Mouse (Mus musculus) limb, embryonic 14.5 days (tissue): Measurements from ENCODE around the gene Lacc1. TPM values are rescaled to one million over a fixed set of nuclear protein-coding genes. Genes with fewer than 3 reads are reported as not detected.
A peak's percentile ranks its signal among the peaks of the same experiment; 100 is the strongest.
"Not testable (repeated sequence)": the region's sequence is repeated elsewhere in the genome, so short reads cannot be mapped to it uniquely, and the experiment has no call there.

Experiments
- ATAC-seq: fragments of 200-750 bp; cut with Nextera tagmentation; 2 replicates; pipeline ENCODE4 v1.8.0; 2017; ENCODE audit warnings: low read depth, moderate number of reproducible peaks, moderate TSS enrichment; ENCODE audit not compliant: low FRiP score
- DNase-seq: peaks from one replicate; pipeline ENCODE4 v3.0.0-alpha.2; 2015; ENCODE audit warnings: low spot score
- H3K27ac ChIP-seq: fragments of 300-500 bp; sonication (generic); replicated peaks from 2 replicates; pipeline ENCODE4 v1.5.1; 2014; ENCODE audit warnings: low read depth, mild to moderate bottlenecking, low read length, moderate library complexity, mixed read lengths
- H3K27me3 ChIP-seq: fragments of 300-500 bp; sonication (generic); 2 replicates; pipeline ENCODE4 v1.6.1; 2014; ENCODE audit warnings: low read length, mixed read lengths; ENCODE audit not compliant: control insufficient read depth, insufficient read depth
- H3K36me3 ChIP-seq: fragments of 300-500 bp; sonication (generic); 2 replicates; pipeline ENCODE4 v1.6.1; 2014; ENCODE audit warnings: mild to moderate bottlenecking, low read length, moderate library complexity, mixed read lengths; ENCODE audit not compliant: control insufficient read depth, insufficient read depth
- H3K4me1 ChIP-seq: fragments of 300-500 bp; sonication (generic); 2 replicates; pipeline ENCODE4 v1.6.1; 2014; ENCODE audit warnings: antibody characterized with exemption, low read length, mixed read lengths; ENCODE audit not compliant: control insufficient read depth, insufficient read depth
- H3K4me2 ChIP-seq: fragments of 300-500 bp; sonication (generic); replicated peaks from 2 replicates; pipeline ENCODE4 v1.6.1; 2014; ENCODE audit warnings: low read depth, mild to moderate bottlenecking, low read length, moderate library complexity; ENCODE audit not compliant: severe bottlenecking
- H3K4me3 ChIP-seq: fragments of 300-500 bp; sonication (generic); replicated peaks from 2 replicates; pipeline ENCODE4 v1.5.1; 2014; ENCODE audit warnings: low read length
- H3K9ac ChIP-seq: fragments of 300-500 bp; sonication (generic); 2 replicates; pipeline ENCODE4 v1.6.1; 2014; ENCODE audit warnings: mild to moderate bottlenecking, low read depth, low read length, moderate library complexity; ENCODE audit not compliant: severe bottlenecking
- H3K9me3 ChIP-seq: fragments of 300-500 bp; sonication (generic); 2 replicates; pipeline ENCODE4 v1.6.1; 2016; ENCODE audit warnings: low read length; ENCODE audit not compliant: control insufficient read depth
- POLR2A ChIP-seq: fragments of 200-500 bp; IDR thresholded peaks from 2 replicates; pipeline ENCODE4 v1.8.0; 2012; ENCODE audit warnings: inconsistent platforms, mild to moderate bottlenecking, moderate library complexity, borderline replicate concordance; ENCODE audit not compliant: insufficient read depth, insufficient read length; ENCODE audit errors: extremely low read depth
- WGBS: fragments of 180-500 bp; shearing (Covaris S2); extraction: QIAGEN DNeasy Blood & Tissue Kit; methylation state at CpG from one replicate; pipeline ENCODE4 v1.1.7; 2014; 5-methylcytosine and 5-hydroxymethylcytosine counted together
- polyA plus RNA-seq, 2 experiments: library from polyadenylated mRNA; depleted of rRNA in 1 of 2; stranded (reverse) in 1 of 2; unstranded in 1 of 2; fragments of >200 nt; fragmentation: Nextera tagmentation in 1 of 2; extraction: Ambion mirVana in 1 of 2; gene quantifications; 2 replicates each; pipeline versions ENCODE4 v1.2.1 to v1.2.3; 2012 to 2014

The Lacc1 gene
- polyA plus RNA-seq, 2 experiments = 11.0 to 14.1 TPM

- Histone ChIP-seq H3K4me1 (0 out of 2 replicates have a peak, but pooled peaks cover 3% of the 10 kb centered on the region), H3K27ac (no peak overlapping the region), H3K9me3 (no peaks in the 10 kb centered on the region), H3K4me3 (no peak overlapping the region), H3K36me3 (no peaks in the 10 kb centered on the region), H3K27me3 (no peaks in the 10 kb centered on the region), H3K9ac (no peak overlapping the region), H3K4me2 (no peak overlapping the region)
- no peak for TF ChIP-seq POLR2A
- DNase-seq (no peak), ATAC-seq (no peak)
- WGBS = 90% methylated on average over 5 of the region's 5 CpGs
These were observed 5.9 kb downstream of the Lacc1 start for GRCm38 (mm10) chr14:77030808-77031207.

- no peak overlapping the region for H3K4me2 ChIP-seq
- no peak overlapping the region for H3K9ac ChIP-seq
- no peak overlapping the region for H3K27ac ChIP-seq
- no peaks in the 10 kb centered on the region for H3K9me3 ChIP-seq
- WGBS = 65% methylated on average over 5 of the region's 5 CpGs
- no peaks in the 10 kb centered on the region for H3K36me3 ChIP-seq
- no peak for TF ChIP-seq POLR2A
- no peaks in the 10 kb centered on the region for H3K27me3 ChIP-seq
- H3K4me1 ChIP-seq = no peaks in the 10 kb centered on the region
- ATAC-seq = no peak
- no peak overlapping the region for H3K4me3 ChIP-seq
- DNase-seq = no peak
These were observed 7.2 kb downstream of the Lacc1 start for GRCm38 (mm10) chr14:77029319-77030054.

- H3K9ac ChIP-seq = no peak overlapping the region
- ATAC-seq (no peak), DNase-seq (no peak)
- no peak for TF ChIP-seq POLR2A
- no peak overlapping the region for H3K27ac ChIP-seq
- H3K9me3 ChIP-seq = no peaks in the 10 kb centered on the region
- H3K27me3 ChIP-seq = no peaks in the 10 kb centered on the region
- WGBS = 85% methylated on average over 3 of the region's 3 CpGs
- no peak overlapping the region for H3K4me2 ChIP-seq
- no peak overlapping the region for H3K4me3 ChIP-seq
- H3K36me3 ChIP-seq = no peaks in the 10 kb centered on the region
- no peaks in the 10 kb centered on the region for H3K4me1 ChIP-seq
These were observed 12.2 kb downstream of the Lacc1 start for GRCm38 (mm10) chr14:77024499-77024898.

GRCm38 (mm10) chr14:77017211-77017610 is 19.5 kb downstream of the Lacc1 start:
- Histone ChIP-seq H3K36me3 (no peaks in the 10 kb centered on the region), H3K27ac (no peak overlapping the region), H3K4me3 (no peak overlapping the region), H3K9ac (no peak overlapping the region), H3K9me3 (no peaks in the 10 kb centered on the region), H3K4me2 (no peak overlapping the region), H3K27me3 (no peaks in the 10 kb centered on the region), H3K4me1 (no peaks in the 10 kb centered on the region)
- TF ChIP-seq POLR2A = no peak
- DNase-seq = no peak
- ATAC-seq = no peak
- WGBS = 75% methylated on average over 6 of the region's 6 CpGs

- not testable (repeated sequence) for ATAC-seq, H3K9me3 ChIP-seq, H3K27ac ChIP-seq, H3K36me3 ChIP-seq, H3K4me1 ChIP-seq, DNase-seq, H3K4me2 ChIP-seq, H3K9ac ChIP-seq, H3K4me3 ChIP-seq, H3K27me3 ChIP-seq
- WGBS = 43% methylated on average over 12 of the region's 12 CpGs
These were observed 19.9 kb downstream of the Lacc1 start for GRCm38 (mm10) chr14:77016783-77017182.

GRCm38 (mm10) chr14:77011804-77012203 is 24.9 kb downstream of the Lacc1 start:
- ATAC-seq = no peak
- H3K9me3 ChIP-seq = no peaks in the 10 kb centered on the region
- no peaks in the 10 kb centered on the region for H3K36me3 ChIP-seq
- no peak overlapping the region for H3K4me2 ChIP-seq
- DNase-seq = peak; percentile 75
- H3K9ac ChIP-seq = no peak overlapping the region
- no peak overlapping the region for H3K4me3 ChIP-seq
- no peaks in the 10 kb centered on the region for H3K4me1 ChIP-seq
- H3K27me3 ChIP-seq = no peaks in the 10 kb centered on the region
- H3K27ac ChIP-seq = no peak overlapping the region
- TF ChIP-seq POLR2A = no peak
- 7% methylated on average over 3 of the region's 3 CpGs for WGBS
